Mouse (Mus musculus) small intestine, adult 2 months (tissue): Measurements from ENCODE around the gene Clmp. TPM values are rescaled to one million over a fixed set of nuclear protein-coding genes. Genes with fewer than 3 reads are reported as not detected.
"Not testable (repeated sequence)": the region's sequence is repeated elsewhere in the genome, so short reads cannot be mapped to it uniquely, and the experiment has no call there.

Experiments used
- H3K27ac ChIP-seq: fragments of 200-500 bp; 2 replicates; pipeline ENCODE4 v1.5.1; 2012; ENCODE audit warnings: low read depth, low read length, control low read depth, inconsistent platforms; ENCODE audit not compliant: insufficient read depth
- H3K27me3 ChIP-seq: fragments of 200-500 bp; 2 replicates; pipeline ENCODE4 v1.6.1; 2012; ENCODE audit warnings: mild to moderate bottlenecking, moderate library complexity, low read length, inconsistent platforms; ENCODE audit not compliant: control insufficient read depth, insufficient read depth
- H3K36me3 ChIP-seq: fragments of 200-500 bp; 2 replicates; pipeline ENCODE4 v1.6.1; 2012; ENCODE audit warnings: mild to moderate bottlenecking, low read length, control low read depth, inconsistent platforms; ENCODE audit not compliant: control insufficient read depth, insufficient read depth
- H3K4me1 ChIP-seq: fragments of 200-500 bp; 2 replicates; pipeline ENCODE4 v1.6.1; 2012; ENCODE audit warnings: low read length, inconsistent platforms, mixed read lengths; ENCODE audit not compliant: control insufficient read depth, insufficient read depth, insufficient read length
- H3K4me3 ChIP-seq: fragments of 200-500 bp; 2 replicates; pipeline ENCODE4 v1.5.1; 2012; ENCODE audit warnings: low read depth, mild to moderate bottlenecking, control low read depth, inconsistent platforms, low read length, moderate library complexity
- CTCF ChIP-seq: fragments of 200-500 bp; IDR thresholded peaks from 2 replicates; pipeline ENCODE4 v1.5.1; 2012; ENCODE audit warnings: low read depth, mild to moderate bottlenecking, control low read depth, inconsistent platforms, low read length, moderate library complexity, mixed read lengths; ENCODE audit not compliant: insufficient replicate concordance, insufficient read length; ENCODE audit errors: extremely low read depth
- POLR2A ChIP-seq: fragments of 200-500 bp; IDR thresholded peaks from 2 replicates; pipeline ENCODE4 v1.6.1; 2012; ENCODE audit warnings: low read depth, mild to moderate bottlenecking, control low read depth, inconsistent platforms, low read length, moderate library complexity
- WGBS: fragments of 180-500 bp; shearing (Covaris S2); methylation state at CpG from one replicate; pipeline ENCODE4 v1.1.7; 2018; 5-methylcytosine and 5-hydroxymethylcytosine counted together
- polyA plus RNA-seq: library from polyadenylated mRNA; depleted of rRNA; stranded (reverse); fragments of >200 nt; gene quantifications from 2 replicates; pipeline ENCODE4 v1.2.3, GENCODE M21; 2012

Gene Clmp
- polyA plus RNA-seq, 1 experiment: 37.6 TPM

DNA sequence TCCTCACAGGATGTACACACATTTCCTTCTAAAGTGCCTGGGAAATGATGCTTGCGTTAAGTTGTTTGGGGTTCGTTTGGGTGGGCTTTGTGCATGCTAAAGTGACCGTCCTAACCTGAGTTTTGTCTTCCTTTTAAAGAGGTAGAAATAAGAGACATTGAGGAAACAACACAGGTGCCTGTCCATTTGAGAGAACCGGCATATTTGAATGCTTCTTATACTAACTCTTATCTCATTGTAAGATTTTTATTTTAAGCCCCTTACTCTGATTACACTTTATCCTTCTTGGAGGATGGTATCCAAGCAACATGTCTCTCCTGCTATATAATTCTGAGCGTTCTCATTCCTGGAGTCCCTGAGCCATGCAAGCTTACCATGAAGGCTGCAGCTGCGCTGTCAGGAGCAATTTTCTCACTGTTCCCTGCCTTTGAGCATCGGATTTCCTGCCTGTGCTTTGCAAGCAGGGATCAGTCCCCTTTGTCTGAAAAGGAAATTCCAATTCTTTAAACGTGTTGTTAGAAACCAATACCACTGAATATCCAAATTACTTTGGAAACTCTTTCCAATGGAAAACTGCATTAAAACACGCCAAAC, 98.7 kb downstream of the Clmp start:
- H3K4me3 ChIP-seq: no peak overlapping the region
- 39% methylated on average over 9 of the region's 9 CpGs for WGBS
- no peaks in the 10 kb centered on the region for H3K36me3 ChIP-seq
- H3K4me1 ChIP-seq: peaks cover 21% of the 10 kb centered on the region
- no peaks in the 10 kb centered on the region for H3K27me3 ChIP-seq
- H3K27ac ChIP-seq: peak overlapping the region; percentile 41
- TF ChIP-seq POLR2A (no peak), CTCF (no peak)

DNA sequence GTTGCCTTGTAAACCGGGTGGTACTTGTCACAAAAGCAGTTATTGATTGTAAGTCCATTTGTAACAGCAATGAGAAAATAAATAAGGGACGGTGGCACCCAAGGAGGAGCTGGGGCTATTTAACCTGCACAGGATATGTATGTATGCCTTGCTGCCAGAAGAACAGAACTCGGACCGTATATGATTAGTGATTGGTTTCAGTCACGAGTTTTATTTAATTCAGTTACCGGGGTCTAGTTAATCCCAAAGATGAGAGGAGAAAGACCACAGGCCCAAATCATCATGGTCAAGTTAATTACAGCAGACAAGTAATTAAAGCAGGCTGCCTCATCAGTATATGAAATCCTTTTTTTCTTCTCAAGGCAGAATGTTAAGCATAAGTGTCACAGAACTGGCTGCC, 99.7 kb downstream of the Clmp start:
- WGBS: 90% methylated on average over 6 of the region's 6 CpGs
- Histone ChIP-seq H3K36me3 (no peaks in the 10 kb centered on the region), H3K27ac (no peak overlapping the region)

DNA sequence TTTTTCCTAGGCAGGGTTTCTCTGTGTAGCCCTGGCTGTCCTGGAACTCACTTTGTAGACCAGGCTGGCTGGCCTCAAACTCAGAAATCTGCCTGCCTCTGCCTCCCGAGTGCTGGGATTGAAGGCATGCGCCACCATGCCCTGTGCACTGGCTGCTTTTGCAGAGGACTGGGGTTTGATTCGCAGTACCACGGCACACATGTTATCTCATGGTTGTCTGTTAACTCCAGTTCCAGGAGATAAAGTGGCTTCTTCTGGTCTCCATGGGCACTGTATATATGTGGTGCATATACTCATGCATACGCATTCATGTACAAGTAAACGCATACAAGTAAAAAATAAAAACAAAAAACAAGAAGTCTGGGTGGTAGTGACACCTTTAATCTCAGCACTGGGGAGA, 101.1 kb downstream of the Clmp start:
- H3K4me3 ChIP-seq, H3K27me3 ChIP-seq, H3K36me3 ChIP-seq, H3K27ac ChIP-seq: not testable (repeated sequence)
- H3K4me1 ChIP-seq: peaks cover 18% of the 10 kb centered on the region
- WGBS: 89% methylated on average over 6 of the region's 6 CpGs

More for the DNA sequence above, 99.7 kb downstream of the Clmp start:
- Histone ChIP-seq H3K27me3 (no peaks in the 10 kb centered on the region), H3K4me1 (peaks cover 21% of the 10 kb centered on the region), H3K4me3 (no peak overlapping the region)
- TF ChIP-seq CTCF (no peak), POLR2A (no peak)

DNA sequence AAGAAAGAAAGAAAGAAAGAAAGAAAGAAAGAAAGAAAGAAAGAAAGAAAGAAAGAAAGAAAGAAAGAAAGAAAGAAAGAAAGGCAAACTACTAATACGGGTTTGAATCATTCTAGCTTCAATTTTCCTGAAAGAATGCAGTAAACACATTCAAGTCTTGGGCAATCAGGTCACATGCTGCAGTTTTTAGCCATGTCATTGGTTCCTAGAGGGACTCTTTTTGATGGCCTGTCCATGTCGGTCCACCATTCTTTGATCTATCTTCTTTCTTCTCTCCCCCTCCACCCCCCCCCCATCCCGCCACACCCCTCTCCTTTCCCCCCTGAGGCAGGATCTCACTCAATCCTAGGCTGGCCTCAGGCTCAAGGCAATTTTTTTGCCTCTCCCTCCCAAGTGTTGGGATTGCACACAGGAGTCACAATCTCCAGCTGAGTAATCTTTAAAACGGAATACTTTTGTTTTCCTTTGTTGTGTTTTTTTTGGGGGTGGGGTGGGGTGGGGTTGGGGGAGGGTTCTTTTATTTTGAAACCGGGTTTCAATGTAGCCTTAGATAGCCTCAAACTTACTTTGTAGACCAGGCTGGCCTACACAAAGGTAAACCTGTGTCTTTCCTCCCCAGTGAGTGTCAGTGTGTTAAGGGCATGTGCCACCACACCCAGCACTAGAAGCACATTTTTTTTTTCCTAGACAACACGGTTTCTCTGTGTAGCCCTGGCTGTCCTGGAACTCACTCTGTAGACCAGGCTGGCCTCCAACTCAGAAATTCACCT, 106.3 kb downstream of the Clmp start:
- Histone ChIP-seq H3K4me3 (no peak overlapping the region), H3K27me3 (no peaks in the 10 kb centered on the region)

DNA sequence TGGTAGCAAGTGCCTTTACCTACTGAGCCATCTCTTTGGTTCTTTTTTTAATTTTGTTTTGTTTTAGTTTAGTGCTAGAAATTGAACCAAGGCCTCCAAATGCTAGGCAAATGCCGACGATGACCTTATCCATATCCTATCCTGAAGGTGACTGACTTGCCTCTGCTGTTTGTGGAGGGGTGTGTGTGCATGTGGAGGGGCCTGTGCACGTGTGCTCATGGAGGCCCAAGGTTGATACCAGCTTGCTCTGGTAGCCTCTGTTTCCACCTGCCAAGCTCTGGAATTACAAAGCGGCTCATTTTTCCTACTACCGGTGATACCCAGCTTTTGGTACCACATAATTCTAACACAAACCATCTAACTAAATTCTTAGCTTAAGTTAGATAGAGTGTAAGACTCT, 107.8 kb downstream of the Clmp start:
- Histone ChIP-seq H3K27ac (no peak overlapping the region), H3K27me3 (no peaks in the 10 kb centered on the region), H3K4me3 (no peak overlapping the region), H3K4me1 (peaks cover under 1% of the 10 kb centered on the region; the same call in 1 of the 2 replicates), H3K36me3 (no peaks in the 10 kb centered on the region)
- no peak for TF ChIP-seq CTCF
- no peak for TF ChIP-seq POLR2A
- 96% methylated on average over 5 of the region's 5 CpGs for WGBS

More for the DNA sequence above, 106.3 kb downstream of the Clmp start:
- TF ChIP-seq POLR2A: no peak
- no peak for TF ChIP-seq CTCF
- Histone ChIP-seq H3K27ac (no peak overlapping the region), H3K36me3 (no peaks in the 10 kb centered on the region), H3K4me1 (no peaks in the 10 kb centered on the region)
- 65% methylated on average over 6 of the region's 6 CpGs for WGBS

DNA sequence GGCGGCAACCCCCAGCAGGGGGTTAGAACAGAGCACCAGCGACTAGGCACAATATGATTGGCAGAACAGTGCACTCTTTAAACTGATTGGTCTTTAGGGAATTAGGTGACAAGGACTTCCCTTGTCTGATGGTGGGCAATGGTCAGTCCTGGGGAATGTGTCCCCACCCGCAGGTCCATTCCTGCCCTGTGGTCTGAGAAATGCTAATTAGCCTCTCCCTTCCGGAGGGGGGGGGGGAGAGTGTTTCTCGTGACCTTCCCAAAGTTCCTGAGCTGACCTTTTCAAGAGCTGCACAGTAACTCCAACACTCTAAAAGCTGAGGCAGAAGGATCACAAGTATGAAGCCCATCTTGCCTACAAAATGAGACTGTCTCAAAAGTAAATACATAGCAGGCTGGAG, 108.5 kb downstream of the Clmp start:
- Histone ChIP-seq H3K27ac (no peak overlapping the region), H3K27me3 (no peaks in the 10 kb centered on the region), H3K36me3 (no peaks in the 10 kb centered on the region), H3K4me1 (peaks cover 6% of the 10 kb centered on the region; the same call in 1 of the 2 replicates), H3K4me3 (no peak overlapping the region)
- TF ChIP-seq POLR2A (no peak), CTCF (no peak)
- WGBS: 77% methylated on average over 5 of the region's 5 CpGs

DNA sequence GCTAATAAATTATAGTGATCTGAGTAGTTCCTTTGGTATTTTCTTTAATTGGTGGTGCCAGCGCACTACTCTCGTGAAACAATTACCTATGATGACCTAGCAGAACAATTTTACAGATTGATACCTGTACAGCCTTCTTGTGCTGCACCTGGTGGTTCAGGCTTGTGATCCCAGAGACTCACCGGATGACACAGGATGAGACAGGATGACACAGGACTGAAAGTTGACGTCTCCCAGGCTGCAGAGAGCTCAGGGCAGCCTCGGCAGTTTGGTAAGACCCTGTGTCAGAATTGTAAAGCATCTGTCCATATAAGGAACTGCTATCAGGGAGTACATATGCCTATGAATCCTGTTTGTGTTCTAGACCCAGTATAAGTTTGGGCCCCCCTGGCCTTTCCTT, 109.2 kb downstream of the Clmp start:
- Histone ChIP-seq H3K4me1 (peaks cover 6% of the 10 kb centered on the region; the same call in 1 of the 2 replicates), H3K4me3 (no peak overlapping the region), H3K36me3 (no peaks in the 10 kb centered on the region), H3K27ac (no peak overlapping the region), H3K27me3 (no peaks in the 10 kb centered on the region)
- WGBS: 84% methylated on average over 5 of the region's 5 CpGs
- TF ChIP-seq POLR2A (no peak), CTCF (no peak)
